Mouse (Mus musculus) retina, adult 2 months (tissue): ENCODE measurements at regions not wholly inside any gene's neighbourhood (a gene's known extent, or its start where the extent isn't known, plus 50 kb on each side); places are given as distances from the start of the nearest gene placed in this dataset.

ENCODE experiments used
- DNase-seq: peaks from one replicate; pipeline ENCODE4 v3.0.0-alpha.2; 2012; ENCODE audit warnings: low read depth, low spot score

DNA sequence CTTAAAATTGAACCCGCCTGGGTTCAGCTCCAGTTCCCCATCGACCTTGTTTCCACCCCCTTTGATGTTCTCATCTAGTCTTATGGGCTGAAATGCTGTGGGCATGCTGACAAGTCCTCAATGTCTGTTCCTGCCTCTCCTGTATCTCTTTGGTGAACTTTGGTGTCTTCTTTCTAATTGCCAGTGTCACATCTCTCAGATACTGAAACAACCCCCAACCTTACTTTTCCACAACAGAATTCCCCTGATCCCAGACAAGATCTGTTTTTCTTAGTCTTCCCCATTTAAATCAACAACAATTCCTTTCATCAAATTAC, 303.5 kb downstream of the Plpp3 start:
- DNase-seq: no peak

DNA sequence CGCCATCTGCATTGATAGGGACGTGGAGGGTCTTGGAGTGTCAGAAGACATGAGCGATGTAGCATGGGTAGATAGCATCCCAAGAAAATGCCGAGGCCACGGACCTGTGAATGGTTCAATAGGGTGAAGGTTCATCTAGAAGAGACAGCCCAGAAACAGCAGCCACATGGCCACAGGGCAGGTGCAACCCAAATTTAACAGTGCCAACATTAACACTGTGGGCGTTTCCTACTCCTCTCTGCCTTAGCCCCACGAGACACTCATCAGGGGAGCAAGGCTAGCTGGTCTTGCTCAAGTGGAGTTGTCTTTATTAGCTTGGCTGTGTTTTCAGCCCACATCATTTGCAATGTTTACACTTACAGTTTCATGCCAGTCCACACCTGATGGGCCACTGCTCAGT, 310.7 kb downstream of the Plpp3 start:
- DNase-seq: no peak

DNA sequence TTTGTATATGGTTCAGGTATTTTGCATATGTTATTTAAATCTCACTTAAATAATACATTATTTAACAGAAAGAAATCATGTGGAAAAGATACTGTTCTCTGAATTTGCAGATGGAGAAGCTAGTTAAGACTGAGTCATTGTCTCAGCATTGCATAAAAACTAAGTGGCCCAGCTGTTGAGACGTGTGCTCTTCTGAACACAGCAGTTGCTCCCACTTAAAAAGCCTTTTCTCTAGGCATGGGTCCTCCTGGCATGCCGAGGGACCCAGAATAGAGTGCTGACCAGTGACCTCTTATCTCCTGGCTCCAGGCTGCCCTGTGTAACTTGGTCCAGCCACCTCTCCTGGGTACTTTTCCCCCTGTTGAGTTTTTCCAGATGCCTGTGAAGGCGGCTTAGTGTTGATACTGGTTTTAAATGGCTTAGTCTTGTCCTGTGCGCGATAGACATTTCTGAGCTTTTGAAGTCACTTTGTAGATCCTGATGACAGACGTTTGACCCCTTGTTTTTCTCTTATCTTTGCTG, 312.2 kb downstream of the Plpp3 start:
- DNase-seq: no peak

DNA sequence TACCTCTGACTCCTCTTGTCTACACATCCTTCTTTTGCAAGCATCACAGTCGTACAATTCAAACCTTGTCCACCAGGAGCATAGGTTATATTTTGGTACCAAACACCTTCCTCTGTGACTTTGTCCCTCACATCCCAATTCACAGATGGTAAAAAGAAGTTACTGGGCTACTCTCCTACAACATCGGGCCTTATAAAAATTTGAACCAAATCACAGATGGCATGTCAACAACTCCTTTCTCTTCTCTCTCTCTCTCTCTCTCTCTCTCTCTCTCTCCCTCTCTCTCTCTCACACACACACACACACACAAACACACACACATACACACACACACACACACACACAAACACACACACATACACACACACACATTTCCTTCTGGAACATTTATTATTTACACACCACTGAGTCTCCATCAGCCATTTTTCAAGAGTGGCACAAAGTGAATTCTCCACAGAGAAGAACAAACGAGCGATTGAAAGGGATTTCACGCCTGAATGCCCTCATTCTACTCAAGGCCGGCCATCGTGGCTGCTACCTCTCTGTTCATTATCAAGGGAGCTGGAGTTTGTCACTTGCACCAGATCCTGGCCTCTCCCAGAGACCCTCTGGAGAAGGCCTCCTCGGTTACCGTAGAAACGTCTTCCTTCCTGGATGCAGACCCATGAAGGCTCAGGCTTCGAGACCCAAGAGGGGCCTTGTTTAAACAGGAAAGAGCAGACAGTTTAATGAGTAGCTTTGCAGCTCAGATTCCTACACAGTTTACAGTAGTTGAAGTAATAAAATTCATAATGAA, 314.7 kb upstream of the Gm12728 start:
- peak; percentile 9 for DNase-seq

DNA sequence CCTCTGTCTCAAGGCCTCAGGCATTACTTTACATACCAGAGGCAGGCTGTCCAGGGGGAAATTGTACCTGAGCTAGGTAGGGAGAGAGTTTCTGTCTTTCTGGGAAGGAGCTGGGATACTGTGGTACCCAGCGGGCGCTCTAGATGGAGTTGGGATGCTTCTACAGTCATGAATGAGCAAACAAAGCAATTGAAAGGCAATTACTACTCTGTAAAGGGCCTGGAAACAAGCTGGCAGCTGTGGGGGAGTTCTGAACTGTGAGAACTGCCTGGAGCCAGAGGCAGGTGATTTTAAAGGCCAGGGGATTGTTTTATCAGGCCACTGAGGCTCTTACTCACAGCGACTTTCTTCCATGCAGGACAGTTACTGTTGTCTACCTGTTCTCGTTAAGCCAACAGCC, 313.3 kb upstream of the Gm12728 start:
- no peak for DNase-seq

DNA sequence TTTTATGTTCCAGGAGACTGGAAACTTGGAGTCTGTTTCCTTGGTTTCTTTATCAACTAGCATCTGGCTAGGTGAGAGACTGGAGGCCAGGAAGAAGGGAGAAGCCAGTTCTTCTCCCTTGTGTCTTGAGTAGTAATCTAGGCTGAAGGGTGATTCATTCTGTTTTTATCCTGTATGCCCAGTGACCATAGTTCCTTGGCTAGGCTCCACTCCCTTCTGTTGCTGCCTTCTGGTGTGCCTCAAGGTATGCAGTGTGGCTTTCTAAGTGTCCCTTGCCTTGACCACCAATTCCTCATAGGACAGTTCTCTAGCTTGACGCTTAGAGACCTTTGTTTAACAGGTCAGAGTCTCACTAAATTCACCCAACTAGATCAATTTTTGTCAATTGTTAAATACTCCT, 303.3 kb upstream of the Gm12728 start:
- DNase-seq: no peak

DNA sequence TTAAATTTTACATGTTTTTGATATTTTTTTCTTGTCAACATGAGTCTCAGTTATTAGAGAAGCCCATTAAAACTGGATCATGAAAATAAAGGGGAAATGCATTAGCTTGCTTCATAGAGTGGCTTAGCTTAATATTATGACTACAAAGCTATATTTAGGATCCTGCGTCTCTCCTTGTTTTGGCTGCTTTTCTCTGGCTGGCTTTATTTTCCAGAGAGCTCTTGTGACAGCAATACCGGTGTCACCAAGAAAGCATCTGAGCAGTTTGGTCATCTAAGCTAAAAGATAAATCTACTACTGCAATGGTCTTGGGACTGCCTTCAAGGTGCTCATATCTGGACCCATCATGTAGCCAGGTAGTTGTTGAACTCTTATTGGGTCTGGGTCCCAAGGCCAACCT, 293.5 kb upstream of the Gm12728 start:
- no peak for DNase-seq

DNA sequence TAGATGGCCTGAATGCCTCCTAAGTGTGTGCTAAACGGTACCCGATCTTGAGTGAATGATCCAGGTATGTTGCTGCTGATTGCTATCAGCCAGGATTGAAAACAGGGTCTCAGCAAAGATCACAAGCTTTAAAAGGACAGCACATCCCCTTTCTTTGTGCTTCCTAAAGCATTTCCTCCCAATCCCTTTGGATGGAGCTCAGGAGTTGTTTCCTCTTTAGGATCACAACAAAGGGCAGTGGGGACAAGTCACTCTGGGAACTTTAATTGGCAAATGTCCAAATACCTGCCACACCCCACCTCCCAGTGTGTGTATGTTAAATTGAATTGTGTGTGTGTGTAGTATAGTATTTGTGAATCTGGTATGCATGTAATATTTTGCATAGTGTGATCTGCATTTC, 283.5 kb upstream of the Gm12728 start:
- DNase-seq: no peak

DNA sequence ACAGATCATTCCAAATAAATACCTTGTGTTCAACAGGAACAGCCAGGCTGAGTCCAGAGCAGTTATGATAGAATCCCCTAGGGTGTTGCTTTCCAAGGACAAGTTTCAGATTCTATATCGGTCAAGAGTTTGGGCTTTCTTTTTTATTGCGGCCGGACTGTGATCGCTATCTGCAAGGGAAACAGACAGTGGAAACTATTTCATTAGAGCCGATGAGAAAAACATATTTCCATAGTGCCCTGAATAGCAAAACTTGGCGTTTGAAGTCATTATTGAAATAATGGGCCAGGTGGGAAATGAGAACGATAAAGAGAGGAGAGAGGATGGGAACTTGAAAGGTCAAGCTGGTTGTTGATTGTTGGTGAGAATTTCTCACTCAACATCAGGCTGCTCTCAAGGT, 282.4 kb upstream of the Gm12728 start:
- no peak for DNase-seq

DNA sequence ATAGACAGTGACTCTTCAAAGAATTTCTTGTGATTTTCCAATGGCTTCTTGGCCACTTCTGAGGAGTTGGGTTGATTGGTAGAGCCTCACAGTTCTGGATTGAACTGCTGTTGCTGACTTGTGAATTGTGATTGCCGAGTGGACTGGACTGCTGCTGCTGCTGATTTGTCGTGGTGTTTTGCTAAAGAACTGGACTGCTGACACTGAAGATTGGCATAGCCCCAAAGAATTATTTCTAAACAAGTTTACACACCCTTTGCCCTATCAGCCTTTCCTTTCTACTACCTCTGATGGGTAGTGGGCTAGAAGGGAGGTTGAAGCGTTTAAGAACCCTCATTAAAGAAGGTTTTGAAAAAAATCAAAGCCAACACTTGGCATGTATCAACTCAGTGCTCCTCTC, 280.6 kb upstream of the Gm12728 start:
- no peak for DNase-seq

DNA sequence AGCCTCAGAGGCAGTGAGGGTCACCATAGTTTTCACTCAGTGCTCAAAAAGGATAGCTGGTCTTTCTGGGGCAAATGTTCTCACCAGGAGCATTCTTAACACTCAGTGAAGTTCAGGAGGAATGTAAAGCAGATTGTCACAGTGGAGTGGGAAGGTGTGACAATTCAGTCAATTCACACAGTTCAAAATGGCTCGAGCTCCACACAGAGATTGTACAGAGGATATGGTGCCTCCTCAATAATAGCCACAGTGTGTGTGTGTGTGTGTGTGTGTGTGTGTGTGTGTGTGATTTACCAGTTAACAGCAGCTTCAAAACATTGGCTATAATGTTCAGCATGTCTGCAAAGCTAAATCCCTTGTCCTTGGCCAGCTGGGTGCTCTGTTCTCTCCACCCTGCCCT, 279.3 kb upstream of the Gm12728 start:
- DNase-seq: no peak

DNA sequence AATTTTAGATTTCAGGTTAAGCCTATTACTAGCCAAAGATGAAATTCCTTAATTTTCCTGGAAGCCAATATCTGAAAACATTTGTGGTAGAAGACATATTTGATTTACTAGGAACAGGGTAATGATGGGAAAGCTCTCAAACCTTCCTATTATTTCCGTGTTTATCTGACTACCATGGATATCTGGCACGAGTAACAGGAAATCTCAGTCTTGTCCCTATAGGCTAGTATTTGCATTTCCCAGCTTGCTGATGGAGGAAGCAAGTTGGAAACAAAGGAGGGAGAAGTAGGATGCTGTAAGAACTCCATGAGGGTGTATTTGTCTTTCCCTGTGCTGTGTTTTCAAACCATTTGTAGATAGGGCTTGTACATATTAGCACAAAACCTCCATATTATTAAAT, 264.5 kb upstream of the Gm12728 start:
- DNase-seq: no peak

DNA sequence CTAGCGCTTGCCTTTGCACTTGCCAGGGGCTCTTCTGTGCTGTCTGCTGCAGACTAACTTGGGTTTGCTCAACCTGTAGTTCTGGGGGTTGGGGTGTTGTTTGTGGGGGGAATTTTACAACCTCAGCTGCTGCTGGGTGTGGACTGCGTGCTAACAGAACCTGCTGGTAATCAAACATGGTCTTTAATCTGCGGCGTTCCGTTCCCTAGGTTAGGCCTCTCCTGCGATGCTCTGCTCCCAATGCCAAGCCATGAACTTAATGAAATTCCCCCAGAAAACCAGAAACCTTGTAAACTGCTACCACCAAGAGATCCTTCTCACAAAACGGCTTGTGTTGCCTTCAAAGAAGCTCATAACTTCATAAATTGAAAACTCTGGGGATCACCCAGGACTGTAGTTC, 262.9 kb upstream of the Gm12728 start:
- DNase-seq: no peak

DNA sequence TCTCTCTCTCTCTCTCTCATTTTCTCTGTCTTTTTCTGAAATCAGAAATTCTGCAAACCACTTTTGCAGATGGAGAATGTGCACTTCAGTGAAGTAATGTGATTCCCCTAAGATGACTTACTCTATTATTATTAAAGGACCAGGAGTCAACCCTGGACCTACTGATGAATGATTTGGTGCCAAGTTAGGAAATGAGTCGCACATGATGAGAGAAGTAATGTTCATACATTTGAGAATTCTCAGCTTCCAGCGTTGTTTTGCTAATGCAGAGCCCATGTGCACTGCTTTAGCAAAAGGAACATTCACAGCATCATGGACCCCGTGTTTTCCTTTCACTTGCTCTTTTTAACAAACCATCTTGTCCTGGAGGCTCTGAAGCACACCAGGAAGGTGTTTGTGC, 262.4 kb upstream of the Gm12728 start:
- DNase-seq: no peak

DNA sequence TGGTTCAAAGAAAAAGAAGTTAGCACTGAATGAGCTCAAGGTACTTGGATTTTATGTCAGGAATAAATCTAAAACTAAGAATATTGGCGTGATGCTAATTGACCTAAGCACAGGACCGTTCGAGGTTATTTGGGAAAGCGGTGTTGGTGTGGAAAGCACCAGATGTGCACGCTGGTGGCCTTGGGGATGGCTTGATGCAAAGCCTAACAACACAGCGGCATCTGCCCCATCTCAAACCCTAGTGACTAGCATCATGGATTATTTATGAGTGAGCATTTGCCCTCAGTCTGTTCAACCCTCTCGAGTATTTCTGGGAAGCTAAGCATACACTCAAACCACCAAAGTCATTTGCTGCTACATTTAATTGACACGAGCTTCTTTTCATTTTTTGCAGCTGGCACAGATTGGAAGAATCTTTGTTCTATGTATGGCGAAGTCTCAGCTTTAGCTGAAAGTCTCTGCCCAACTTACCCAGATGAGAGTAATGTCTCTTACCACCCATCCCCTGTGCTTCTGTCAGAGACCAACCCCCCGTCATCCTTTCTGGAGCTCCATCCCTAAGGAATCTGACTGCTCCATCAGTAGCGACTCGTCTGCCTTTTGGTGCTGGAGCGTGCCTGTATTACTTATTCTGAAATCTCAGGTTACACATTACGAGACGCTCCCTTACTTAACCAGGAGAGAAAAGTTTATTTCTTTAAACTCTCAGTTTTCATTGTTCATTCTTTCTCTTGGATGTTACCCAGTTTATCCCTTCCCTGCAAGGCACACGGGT, 257.8 kb upstream of the Gm12728 start:
- DNase-seq: no peak

DNA sequence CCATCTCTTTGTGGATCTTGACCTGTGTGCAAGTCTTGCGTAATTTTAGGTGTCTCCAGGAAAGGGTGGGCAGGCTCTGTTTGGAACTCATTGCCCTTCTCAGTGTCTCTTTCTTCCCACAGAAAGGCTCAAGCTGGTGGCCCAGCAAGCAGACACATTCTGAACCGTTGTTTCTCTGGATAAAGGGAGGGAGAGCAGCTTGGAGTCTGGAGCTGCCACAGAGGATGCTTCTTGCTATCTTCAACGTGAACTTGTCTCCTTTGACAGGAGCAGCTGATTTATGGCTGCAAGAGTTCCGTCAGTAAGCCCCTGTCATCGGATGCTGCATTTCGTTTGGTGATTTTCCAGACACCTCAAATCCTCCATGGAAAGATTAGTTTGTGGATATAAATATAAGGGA, 254.2 kb upstream of the Gm12728 start:
- no peak for DNase-seq

DNA sequence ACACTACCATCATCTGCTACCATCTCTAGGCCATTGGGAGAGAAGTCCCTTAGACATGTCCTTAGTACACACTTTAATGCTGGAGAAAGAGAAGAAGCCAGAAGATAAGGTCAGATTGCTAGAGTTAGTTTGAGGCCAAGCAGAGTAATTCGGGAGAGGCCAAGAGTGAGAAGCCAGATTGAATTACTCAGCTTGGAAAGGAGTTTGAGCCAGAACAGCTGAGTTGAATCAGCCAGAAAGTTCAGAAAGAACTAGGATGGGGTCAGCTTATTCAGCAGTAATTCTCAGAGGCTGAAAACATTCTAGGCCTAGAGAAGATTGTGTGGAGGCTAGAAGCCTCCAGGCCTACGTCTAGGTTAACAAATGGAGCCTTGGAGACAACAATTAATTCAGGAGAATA, 244.2 kb upstream of the Gm12728 start:
- no peak for DNase-seq

DNA sequence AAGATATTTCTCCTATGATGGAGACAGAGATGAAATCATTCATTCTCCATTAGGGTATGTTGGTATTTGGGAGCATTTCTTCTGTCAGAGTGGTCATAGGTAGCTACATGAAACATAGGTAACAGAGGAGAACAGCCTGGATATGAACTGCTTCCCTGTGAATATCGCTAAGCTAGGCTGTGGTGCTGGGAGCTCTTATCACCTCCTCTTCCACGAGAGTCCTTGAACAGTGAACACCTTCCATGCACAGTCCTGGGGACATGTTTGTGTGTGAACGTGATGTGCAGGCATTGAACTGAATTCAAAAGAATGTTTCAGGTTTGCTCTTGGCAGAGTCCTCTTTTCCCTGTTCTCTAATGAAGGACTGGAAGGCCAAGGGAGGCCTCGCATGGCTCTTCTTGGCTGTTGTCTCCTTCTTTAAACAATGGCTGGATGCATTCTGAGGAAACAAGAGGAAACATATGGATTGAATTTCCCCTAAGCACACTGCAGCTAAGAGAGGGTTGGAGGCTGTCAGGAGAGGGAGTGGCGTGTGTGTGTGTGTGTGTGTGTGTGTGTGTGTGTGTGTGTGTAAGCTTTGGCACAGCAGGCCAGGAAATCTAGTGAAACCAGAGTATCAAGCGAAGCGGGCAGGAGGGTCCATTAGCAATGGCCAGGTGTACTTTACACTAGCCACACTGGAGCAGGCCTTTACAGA, 239.8 kb upstream of the Gm12728 start:
- no peak for DNase-seq

DNA sequence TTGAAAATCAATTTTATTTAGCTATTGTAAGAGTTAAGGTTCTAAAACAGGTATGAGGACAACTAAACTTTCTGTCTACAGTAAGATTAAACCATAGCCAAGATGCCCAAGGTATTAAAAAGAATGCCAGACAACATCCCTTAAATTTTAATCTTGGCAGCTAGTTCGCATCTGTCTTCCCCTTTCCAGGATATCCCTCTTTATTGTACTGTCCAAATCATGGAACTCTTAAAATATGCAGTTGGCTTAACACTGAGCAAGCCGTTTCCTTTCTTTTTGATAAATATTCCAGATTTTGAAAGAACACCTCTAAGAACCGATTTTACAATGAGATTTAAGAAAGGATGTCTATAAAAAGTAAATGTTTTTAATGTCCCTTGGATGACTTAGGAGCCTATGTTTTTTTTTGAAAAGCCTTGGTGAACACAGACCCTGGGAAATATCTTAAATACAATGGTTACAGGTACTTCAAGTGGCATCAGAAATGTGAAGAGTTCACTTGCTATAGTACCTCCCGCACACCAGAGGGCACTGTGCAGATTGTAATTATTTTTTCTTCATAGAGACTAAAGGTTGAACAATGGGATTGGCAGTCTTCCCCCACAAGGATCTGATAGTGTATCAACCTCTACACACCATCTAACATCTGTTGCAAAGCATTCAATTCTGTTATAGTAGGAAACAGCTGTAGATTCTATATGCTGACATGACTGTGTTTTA, 237.5 kb upstream of the Gm12728 start:
- DNase-seq: no peak

DNA sequence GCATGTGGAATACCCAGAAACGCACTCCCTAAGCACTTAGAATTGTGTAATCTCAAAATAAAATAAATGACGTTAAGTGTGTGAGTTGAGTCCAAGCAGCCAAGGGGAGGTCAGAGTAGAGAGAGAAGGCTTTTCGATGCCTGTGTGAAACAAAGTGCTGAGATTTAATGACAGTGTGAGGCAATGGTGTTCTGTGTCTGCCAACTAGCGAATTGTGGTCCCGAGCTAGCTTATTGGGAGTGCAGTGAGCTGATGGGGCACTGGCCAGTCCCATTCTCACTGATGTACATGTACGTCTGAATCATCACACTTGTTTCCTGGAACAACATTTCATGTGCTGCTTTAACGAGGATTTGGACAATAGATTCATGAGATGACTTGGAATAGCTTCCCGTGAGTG, 234.7 kb upstream of the Gm12728 start:
- DNase-seq: no peak

DNA sequence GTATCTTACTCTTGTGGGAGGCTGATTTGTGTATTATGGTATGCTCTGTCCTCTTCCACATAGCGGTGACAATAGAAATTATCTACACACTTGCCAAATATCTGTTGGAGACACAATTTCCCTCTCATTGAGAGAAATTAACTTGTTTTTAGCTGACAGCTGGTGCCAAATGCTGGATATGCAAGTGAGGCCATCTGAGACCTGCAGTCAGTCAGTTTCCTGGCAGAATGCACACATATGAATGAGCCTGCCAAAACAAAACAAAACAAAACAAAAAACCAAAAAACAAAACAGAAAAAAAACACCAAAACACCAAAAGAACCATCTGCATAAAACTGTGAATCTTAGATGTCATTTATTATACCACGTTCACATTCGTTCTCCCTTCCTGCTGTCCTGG, 233.7 kb upstream of the Gm12728 start:
- DNase-seq: no peak

DNA sequence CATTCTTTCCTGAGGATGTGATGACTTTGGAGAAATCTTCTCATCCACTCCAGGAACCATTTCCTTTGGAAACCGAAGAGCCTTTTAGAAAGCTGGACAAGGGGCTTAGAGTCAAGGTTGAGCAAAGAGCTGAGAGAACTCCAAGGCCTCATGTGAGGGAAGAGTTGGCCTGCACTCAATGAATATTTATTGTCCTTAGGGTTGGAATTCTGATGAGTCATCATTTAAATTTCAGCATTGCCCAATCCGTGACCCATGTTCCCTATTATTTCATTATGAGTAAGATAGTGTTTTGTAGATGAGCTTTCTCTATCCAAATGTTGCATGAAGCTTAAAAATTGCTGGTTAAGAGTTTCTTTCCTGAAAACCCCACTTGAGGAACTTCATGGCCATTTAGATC, 232.3 kb upstream of the Gm12728 start:
- no peak for DNase-seq
